Mouse (Mus musculus): ENCODE data around the gene P3h3.
A peak's percentile ranks its signal among the peaks of the same experiment; 100 is the strongest.
"Not testable (repeated sequence)": the region's sequence is repeated elsewhere in the genome, so short reads cannot be mapped to it uniquely, and the experiment has no call there.

Gene P3h3

DNA sequence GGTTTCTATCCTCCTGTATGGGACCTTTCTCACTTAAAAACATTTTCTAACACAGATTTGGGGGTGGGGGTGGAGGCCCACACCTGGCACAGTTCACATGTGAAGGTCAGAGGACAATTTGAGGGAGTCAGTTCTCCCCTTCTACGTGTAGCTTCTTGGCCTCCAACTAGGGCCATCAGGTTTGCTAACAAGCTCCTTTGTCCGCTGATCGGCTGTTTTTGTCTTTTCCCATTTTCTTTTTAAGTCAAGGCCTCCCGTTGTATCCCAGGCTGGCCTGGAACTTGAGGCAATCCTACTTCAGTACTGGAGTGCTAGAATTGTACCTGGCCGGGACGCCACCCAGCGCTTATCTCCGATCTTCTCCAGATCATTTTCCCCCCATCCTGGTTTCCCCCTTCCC is 25.9 kb downstream of the P3h3 start:
- DNase-seq (ENCODE audit: low read depth, low spot score) = no peak

DNA sequence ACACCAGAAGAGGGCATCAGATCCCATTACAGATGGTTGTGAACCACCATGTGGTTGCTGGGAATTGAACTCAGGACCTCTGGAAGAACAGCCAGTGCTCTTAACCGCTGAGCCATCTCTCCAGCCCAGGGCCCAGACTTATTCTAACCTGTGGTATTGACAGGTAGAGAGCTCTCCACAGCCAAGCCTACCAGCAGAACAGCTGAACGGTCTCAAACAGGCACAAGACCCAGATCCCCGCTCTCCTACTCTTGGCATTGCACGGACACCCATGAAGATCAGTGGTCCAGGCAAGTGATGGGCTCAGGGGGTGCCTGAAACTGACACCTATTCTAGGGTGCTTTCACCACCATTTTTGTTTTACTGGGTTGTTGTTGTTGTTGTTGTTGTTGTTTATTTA is 26.4 kb downstream of the P3h3 start:
- not testable (repeated sequence) for DNase-seq (ENCODE audit: low read depth, low spot score)

DNA sequence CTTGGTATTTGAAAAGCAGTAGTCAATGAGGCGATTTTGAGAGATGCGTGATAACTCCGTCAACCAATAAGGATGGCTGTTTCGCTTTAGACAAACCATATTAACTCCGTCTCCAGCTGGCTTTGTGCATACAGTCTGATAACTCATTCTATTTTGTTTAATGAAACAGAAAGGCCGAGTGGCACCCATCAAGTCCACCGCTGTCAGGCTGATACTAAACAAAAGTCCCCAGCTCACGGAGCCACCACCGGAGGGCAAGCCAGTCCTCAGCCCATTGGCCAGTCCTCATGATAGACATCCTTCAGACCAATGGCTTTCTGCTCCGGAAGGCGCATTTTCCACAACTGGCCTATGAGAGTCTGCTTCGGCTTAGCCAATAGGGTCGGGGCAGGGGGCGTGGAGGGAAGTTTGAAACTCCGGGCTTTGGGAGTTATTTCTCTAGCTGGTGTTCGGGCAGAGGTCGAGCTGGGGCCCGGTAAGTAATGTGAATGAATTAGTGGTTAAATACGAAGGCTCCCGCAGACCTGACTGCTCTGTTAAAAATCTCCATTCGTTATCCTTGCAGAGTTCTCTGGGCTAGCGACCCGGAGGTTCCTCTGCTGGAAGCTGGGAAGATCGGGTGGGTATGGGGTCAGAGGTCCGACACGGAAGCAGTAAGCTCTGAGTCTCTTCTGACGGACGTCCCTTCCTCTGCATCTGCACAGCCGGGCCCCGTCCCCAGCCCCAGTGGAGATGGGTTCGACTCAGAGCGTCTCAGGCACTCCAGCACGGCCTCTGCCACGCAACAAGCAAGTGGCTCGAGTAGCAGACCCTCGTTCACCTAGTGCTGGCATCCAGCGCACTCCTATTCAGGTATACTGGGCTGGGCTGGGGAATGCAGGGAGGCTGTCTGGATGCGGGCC is 27.5 kb downstream of the P3h3 start:
- DNase-seq (ENCODE audit: low read depth, low spot score) = peak; percentile 91

DNA sequence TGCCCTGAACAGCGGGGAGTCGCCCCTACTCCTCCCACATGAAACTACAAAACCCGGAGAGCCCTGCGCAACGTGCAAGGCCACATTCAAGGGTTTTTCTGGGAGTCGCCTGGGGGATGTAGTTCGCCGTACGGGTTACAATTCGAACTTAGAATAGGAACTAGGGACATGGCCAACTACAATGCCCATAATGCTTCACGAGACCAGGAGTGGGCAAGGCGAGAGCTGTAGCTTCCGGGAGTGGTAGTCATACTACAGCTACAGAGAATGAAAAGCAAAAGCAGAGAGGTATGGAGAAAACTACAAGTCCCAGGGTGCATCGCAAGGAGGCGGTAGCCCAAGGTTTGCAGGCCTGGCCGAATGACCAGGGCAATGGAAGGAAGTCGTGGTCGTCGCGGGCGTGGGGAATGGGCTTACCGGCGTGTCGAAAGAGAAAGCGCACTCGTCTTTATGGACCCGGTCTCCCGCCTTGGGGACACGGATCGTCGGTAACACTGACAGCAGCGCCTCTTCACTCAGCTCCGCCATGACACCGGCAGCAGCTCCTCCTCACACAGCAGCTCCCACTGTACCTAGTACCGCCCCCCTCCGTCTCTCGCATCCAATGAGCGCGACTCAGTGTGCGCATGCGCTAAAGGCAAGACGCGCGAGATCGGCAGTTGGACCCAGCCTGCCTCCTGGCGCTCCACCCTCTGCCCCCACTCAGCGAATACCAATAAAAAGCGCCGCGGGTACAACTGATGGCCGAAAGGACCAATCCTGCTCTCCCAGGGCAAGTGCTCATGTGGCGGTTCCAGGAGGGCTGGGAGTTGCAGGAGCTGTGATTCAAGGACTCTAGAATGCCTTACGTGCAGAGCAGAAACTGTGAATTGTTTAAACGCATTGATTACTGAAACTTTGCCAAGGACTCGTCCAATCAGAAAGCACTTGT is 28.4 kb downstream of the P3h3 start, which contains the start of the genes Usp5 and Cdca3:
TSS of gene Usp5 (minus strand) at position 617 of the 931 bp plus-strand sequence.
TSS of gene Cdca3 (plus strand) at position 680 of the 931 bp plus-strand sequence.
- DNase-seq (ENCODE audit: low read depth, low spot score) = peak; percentile 99

DNA sequence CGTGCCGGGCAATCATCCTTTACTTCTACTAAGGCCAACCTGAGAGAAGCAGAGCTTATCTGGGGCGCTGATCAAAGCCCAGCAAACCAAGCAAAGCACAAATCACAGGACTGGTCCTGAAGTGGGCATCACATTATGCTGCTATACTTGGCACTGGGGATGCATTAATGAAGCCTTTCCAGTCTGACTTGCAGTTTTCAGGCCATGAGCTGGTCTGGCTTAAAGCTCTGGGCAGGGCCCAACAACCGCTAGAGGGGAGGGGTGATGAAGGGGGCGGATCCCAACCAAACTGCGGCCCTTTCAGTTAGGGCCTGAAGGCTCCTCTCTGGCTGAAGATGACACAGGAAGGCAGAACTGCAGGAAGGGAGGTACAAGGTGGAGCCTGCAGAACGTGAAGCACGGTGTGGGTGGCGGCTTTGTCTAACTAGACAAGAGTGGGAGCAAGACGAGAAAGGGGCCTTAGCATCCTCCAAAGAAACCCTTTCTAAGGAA is 29.4 kb downstream of the P3h3 start:
- DNase-seq (ENCODE audit: low read depth, low spot score) = no peak

DNA sequence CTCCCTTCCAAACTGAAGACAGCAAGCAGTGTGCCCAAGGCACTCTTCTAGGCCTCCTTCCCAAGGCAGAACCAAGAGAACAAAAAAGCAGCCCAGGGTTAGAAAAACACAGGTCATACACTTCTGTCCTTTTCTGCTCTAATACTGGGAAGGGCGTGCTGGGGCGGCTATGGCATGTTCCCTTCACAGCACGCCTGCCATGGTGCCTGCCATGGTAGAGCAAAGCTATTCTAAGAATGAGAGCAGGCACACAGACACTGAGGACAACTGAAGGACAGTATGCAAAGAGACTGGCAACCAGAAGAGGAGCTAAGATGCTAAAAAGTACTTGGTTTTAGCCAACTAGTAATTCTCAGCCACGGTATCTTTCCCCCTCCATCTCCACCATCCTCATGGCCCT is 35.5 kb downstream of the P3h3 start:
- no peak for DNase-seq (ENCODE audit: low read depth, low spot score)

DNA sequence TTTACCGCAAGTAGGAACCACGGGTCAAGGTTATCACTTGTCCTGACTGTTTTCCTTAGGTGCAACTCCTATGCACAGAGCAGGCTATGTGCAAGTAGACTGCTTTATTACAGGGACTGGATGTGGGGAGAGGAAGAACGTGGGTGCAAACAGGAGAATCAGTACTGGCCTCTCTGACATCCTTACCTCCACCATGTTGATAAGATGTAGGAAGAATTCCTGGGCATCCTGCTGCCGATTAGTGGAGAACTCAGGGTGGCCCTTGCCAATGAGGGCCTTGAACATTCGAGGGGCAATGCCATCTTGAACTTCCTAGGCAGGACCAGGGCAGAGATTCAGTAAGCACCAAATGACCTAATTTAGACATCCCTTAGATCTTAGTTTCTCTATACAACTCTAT is 36.7 kb downstream of the P3h3 start:
- no peak for DNase-seq (ENCODE audit: low read depth, low spot score)

DNA sequence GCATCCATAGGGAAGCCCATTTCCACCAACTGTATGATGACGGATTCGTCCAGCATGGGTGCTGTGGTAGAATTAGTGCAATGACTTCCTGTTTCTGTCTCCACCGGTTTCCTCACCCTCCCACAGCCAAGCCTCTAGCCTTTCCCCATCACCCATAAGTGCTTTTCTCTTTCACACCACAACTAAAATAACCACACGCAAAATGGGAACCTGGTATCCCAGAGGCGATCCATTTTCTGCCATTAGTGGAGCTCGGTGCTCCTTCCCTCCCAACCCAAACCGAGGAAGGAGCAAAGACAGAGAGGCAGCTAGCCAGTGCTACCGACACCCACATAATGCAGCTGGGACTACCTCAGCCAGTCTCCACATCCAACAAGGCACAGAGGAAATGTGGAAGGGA is 39.6 kb downstream of the P3h3 start:
- no peak for DNase-seq (ENCODE audit: low read depth, low spot score)

GRCm38 (mm10) chr6:124817563-124817962 is 40.0 kb downstream of the P3h3 start:
- DNase-seq (ENCODE audit: low read depth, low spot score) = no peak

GRCm38 (mm10) chr6:124817125-124817524 is 40.4 kb downstream of the P3h3 start:
- no peak for DNase-seq (ENCODE audit: low read depth, low spot score)

DNA sequence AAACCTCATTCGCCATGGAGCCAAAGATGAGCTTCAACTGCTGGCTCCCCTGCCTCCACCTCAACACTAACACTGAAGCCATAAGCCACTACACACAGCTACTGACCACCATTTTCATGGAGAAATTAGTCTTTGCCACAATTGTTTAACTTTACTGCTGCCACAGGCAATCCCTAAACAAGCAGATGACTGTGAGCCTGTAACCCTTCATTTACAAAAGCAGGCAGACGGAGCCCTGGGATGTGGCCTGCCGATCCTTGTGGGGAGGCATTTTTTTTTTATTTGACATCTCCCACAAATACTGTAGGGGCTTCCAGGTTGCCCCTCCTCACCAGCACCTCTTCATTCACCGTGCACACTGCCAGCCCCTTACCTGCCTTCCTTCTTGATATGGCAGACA is 40.9 kb downstream of the P3h3 start:
- DNase-seq (ENCODE audit: low read depth, low spot score) = no peak

DNA sequence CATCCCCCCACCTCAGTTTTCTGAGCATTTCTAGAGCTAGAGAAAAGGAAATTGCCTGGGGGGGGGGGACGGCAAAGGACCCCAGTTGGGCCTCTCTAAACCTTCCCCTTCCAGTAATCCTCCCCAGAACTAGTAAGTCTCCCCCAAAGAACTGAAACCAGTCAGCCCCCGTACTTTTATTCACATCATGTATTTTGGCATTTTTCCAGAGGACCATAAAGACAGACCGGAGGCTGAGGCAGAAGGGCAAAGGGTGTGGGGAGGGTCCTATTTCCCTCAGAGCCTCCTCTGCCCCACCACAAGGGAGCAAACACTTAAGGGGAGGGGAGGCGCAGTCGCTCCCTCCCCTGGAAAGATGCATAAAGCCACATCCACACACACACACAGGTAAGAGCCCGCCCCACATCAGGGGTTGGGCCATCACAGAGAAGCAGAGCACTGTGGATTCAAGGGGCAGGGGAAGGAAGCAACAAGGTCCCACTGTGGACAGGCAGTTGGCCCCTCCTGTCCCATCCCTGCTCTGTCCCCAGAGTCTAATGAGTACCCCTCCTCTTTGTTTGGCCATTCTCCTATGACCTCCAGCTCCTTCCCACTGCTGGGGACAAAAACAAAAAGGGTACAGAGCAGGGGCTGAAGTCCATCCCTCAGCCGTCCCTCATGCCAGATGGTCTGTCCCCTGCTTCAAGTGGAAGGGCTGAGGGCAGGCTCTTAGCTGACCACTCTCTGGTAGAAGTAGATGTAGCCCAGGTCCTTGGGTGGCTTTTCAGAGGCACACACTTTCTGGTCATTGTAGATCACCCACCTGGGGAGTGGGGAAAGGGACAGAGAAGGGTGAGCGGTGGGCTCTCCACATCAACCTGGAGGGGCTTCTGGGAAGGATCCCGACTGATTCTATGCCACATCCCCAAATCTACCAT is 42.4 kb downstream of the P3h3 start:
- DNase-seq (ENCODE audit: low read depth, low spot score) = no peak

GRCm38 (mm10) chr6:124814448-124814847 is 43.1 kb downstream of the P3h3 start:
- no peak for DNase-seq (ENCODE audit: low read depth, low spot score)

DNA sequence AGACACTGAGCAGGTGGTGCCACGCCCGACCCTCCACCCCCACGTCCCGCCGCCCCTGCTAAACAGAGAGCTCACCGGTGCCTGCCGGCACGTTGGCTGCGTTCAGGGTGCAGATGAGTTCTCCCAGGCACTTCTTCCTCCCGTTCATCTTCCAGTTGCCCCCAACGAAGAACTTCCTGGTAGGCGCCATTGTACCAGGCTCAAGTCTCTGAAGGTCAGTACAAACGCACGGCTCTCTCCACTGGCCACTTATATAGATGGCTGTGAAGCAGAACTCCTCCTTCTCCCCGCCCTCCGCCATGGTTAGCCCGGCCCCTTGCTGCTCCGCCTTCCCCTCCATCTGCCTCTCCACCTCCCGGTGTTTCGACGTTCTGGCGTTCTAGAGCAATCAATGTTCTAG is 43.6 kb downstream of the P3h3 start, which contains the start of gene Tpi1:
TSS of gene Tpi1 (minus strand) at position 364 of the 400 bp plus-strand sequence.
- peak; percentile 66 for DNase-seq (ENCODE audit: low read depth, low spot score)

- no peak for DNase-seq (ENCODE audit: low read depth, low spot score)
These were observed 44.1 kb downstream of the P3h3 start for GRCm38 (mm10) chr6:124813496-124813895.

DNA sequence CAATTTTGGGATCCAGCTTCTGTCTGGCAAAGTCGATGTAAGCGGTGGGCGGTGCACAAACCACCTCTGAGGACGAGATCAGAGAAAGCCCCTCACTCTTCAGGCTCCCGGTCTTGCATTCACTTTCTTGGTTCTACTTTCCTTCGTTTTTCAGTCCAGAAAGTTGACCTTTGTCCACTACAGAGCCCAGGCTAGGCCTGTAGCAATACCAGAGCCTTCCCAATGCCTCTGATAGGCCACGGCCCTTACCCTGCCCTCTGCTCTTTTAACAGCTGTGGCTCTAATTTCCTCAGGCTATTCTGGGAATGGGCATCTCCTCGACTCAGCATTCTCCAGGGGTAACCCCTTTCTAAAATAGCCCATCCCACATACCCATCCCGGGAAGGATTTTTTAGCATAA is 44.7 kb downstream of the P3h3 start:
- DNase-seq (ENCODE audit: low read depth, low spot score) = no peak

DNA sequence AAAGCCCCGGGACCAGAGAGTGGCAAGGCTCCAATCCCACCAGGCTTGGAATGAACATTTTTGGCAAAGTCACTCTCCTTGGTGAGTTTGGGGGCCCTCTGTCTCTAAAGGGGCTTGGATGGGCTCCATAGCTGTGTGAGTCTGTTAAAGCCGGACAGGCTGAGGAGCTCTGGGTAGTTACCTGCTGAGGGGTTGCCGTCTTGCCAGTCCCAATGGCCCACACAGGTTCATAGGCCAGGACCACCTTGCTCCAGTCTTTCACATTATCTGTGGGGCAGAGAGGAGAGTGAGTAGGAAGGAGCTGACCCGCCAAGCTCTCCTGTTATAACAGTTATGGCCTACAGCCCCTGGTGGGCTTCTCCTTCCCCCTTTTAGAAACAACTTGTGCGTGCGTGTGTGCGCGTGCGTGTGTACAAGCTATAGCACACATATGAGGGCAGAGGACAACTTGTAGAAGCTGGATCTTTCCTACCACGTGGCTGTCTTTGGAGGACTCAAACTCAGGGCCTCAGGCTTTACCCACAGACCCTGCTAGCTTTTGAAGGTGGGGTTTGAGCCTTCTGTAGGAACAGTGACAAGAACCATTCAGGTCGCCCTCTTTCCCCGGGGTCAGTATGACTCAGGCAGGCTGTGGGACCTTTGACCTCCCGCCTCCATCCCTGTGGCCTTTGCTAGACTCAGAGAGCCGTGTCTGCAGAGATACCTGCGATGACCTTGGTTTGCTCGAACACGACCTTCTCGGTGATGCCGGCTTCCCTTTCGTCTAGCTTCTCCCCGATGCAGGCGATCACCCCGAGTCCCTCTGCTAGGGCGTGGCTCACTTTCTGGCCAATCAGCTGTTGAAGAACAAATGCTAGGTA is 45.6 kb downstream of the P3h3 start:
- no peak for DNase-seq (ENCODE audit: low read depth, low spot score)

DNA sequence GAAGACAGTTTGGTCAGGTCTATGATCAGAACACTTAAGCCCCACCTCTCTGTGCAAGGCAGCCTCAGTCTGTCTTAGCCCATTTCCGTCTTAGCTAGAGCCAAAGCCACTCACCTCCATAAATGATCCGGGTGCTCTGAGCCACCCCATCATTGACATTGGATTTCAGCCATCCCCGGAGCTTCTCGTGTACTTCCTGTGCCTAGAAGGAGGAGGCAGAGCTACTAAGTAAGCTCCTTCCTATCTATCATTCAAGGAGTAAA is 46.2 kb downstream of the P3h3 start:
- no peak for DNase-seq (ENCODE audit: low read depth, low spot score)

DNA sequence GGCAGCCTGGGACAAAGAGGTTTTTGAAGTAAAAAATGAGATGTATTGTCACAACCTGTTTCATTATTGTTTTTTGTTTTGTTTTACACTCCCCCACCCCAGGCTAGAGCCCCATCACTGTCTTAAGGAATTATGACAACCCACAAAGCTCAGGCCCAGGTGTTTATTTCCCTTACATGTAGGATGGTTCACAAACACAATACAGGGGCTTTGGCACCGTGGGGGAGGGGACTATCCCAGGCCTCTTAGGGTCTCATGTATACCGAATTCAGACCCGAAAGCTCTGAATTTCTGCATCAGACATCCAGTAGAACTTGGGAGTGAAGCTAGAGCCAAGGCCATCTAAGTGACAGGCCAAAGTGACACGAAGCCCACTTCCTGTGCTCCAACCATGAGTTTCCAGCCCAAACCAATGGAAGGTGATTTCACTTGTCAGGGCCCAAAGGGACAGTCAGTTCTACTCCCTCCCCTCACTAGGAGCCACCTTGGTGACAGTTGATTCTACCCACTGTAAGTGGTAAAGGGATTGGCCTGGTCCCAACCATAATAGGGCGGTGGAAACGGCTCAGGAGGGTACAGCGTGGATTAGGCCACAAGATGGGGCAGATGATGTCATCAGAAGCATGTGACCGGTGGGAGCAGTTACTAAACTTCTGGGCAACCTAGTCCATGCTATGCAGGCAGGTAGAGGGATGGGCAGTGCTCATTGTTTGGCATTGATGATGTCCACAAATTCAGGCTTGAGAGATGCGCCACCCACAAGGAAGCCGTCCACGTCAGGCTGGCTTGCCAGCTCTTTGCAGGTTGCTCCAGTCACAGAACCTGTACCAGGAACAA is 46.8 kb downstream of the P3h3 start:
- DNase-seq (ENCODE audit: low read depth, low spot score) = not testable (repeated sequence)
